Mouse (Mus musculus) ZHBTc4 (cell line): ENCODE measurements around the gene Cys1.
"Not testable (repeated sequence)": the region's sequence is repeated elsewhere in the genome, so short reads cannot be mapped to it uniquely, and the experiment has no call there.

Source experiments
- DNase-seq: peaks from one replicate; pipeline ENCODE4 v3.0.0-alpha.2; 2011; ENCODE audit warnings: low read depth, low spot score

Cys1 gene

GRCm38 (mm10) chr12:24645901-24646300 lies 35.7 kb downstream of the Cys1 start:
- DNase-seq: no peak

- peak; percentile 85 for DNase-seq
Observed at GRCm38 (mm10) chr12:24644125-24644571, 37.5 kb downstream of the Cys1 start.

DNA sequence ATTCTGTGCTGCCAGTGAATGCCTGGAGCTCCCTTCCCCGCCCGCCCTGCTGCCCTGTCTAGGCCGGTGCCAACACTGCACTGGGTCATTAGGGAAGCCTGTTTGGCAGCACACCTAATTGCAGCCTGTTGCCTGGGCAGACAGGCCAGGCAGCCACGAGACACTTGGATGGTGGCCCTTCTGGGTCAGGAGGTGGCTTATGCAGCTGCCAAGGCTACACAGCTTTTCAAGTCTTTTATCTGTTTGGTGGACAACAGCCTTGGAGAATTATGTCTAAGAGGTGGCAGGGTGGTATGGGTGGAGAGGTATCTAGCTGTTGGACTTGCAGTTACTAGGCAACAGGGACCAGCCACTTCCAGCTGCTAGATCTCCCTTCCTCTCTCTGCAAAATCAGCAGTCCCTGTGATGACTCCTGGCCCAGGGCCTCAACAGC lies 39.2 kb downstream of the Cys1 start:
- no peak for DNase-seq

GRCm38 (mm10) chr12:24638787-24639186 lies 42.8 kb downstream of the Cys1 start:
- DNase-seq: not testable (repeated sequence)

DNA sequence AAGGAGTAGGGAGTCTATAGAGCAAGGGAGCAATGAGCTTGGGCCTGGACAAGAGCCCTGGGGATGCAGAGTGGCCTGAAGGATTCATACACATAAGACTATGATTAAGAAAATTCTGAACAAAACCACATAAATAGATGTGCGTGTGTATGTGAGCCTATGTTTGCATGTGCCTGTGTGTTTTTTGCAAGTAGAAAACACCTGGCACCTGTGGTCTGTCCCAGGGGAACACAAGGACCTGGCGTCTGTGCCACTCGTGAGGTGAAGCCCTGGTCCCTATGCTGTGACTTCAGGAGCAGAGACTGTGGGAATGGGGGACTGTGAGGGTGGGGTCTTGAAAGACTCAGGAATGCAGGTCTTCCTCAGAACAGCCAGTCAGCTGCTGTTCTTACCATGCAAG lies 47.0 kb downstream of the Cys1 start:
- no peak for DNase-seq

DNA sequence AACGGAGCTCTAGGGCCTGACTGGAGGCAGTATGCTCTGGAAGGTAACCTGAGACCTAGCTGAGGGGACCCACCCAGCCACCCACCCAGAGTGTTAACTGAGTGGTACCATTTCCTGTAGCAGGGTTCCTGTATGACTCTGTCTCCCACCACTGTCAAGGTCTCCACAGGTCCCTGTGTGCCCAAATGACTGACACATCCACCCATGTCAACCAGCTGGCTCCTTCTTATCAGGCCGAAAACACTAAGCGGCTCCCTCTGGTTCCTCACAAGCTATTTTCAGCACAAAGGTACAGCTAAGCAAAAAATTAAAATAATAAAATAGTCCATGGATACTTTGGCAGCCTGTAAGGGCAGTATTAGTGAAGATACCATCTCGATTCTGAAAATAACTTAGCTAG lies 47.4 kb downstream of the Cys1 start:
- DNase-seq: no peak

- peak; percentile 41 for DNase-seq
Observed at GRCm38 (mm10) chr12:24633753-24634191, 47.8 kb downstream of the Cys1 start.

GRCm38 (mm10) chr12:24632404-24632803 lies 49.2 kb downstream of the Cys1 start:
- DNase-seq: no peak

DNA sequence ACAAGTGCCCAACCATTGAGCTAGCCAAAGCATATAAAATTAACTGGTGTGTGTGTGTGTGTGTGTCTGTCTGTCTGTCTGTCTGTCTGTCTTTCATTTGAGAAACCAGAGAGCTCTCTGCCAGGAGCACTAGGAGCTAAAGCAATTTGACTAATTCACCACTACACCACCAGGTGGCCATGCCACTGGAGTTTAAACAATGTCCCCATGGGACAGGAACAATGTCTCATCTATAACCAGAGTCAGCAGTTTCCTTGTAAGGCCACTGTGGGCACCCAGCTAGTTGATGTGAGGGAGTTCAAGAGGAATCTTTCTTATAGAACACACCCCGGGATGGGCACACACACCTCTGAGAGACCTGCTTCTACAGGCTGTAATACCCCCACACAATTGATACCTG lies 51.4 kb downstream of the Cys1 start:
- peak; percentile 62 for DNase-seq

GRCm38 (mm10) chr12:24627215-24627614 lies 54.4 kb downstream of the Cys1 start:
- no peak for DNase-seq

DNA sequence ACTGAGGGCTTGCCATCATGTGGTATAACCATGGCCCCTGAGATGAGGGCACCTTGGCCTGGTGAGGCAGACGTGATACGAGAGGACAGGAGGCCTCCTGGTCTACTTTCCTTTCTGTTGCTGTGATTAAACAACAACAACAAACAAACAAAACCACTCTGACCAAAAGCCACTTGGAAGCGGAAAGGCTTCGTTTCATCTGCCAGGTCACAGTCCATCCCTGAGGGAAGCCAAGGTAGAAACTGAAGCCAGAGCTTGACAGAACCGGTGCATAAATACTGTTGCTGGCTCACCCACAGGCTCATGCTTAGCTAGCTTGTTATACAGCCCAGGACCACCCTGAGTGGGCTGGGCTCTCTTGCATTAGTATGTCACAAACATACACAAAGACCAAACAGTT lies 55.2 kb downstream of the Cys1 start:
- DNase-seq: no peak

DNA sequence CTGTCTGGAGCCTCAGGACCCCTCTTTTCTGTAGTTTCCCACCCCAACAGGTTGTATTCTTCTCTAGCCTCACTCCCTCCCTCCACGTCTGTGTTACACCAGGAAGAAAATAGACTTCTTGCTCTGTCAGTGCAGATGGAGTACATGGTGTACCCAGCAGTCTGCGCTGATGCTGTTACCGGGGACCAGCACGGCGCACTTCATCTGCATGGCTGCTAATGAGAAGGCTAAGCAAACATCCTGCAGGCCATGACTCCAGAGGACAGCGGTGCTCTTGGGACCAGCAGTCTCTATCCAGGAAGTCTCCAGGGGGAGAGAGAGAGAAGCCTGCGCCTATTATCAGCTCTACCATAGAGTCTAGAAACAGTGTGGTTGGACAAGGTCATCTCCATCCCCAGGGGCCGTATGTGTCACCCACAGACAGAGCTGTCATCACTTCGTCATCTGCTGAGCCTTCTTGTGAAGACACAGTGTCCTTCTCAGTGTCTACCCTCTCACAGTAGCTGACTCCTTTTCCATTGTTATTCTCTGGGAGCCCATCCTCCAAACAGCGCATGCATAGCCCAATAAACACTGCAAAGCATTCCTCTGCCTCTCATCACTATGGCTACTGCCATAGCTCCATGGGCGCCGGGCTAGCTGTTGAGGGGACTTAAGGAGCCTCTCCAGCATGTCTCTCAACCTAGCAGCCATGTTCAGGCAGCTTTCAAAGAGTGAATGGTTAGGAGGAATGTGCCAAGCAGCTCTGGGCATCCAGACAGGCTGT lies 57.9 kb downstream of the Cys1 start:
- DNase-seq: peak; percentile 33

DNA sequence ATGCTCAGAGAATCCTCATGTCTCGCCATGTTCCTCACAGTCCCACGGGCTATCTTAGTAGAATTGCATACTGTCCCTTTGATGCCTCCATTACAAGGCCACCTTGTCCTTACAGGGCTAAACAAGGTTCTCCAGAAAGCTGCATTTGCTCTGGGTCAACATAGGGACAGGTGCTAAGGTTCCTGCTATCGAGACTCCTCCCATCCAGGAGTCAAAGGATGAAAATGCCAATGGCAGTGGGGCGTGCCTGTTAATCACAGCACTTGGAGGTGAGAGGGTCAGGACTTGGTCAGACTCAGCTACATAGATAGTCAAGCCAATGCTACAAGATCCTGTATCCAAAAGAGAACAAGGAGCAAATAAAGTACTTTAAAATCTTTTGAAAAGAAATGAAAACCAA lies 62.2 kb downstream of the Cys1 start:
- no peak for DNase-seq
